Mouse (Mus musculus) urinary bladder, postnatal 10 days (tissue): ENCODE results near the gene Lmntd1.

Experiments
- DNase-seq: peaks from one replicate; pipeline ENCODE4 v3.0.0; 2022; ENCODE audit warnings: low spot score

Lmntd1 gene

DNA sequence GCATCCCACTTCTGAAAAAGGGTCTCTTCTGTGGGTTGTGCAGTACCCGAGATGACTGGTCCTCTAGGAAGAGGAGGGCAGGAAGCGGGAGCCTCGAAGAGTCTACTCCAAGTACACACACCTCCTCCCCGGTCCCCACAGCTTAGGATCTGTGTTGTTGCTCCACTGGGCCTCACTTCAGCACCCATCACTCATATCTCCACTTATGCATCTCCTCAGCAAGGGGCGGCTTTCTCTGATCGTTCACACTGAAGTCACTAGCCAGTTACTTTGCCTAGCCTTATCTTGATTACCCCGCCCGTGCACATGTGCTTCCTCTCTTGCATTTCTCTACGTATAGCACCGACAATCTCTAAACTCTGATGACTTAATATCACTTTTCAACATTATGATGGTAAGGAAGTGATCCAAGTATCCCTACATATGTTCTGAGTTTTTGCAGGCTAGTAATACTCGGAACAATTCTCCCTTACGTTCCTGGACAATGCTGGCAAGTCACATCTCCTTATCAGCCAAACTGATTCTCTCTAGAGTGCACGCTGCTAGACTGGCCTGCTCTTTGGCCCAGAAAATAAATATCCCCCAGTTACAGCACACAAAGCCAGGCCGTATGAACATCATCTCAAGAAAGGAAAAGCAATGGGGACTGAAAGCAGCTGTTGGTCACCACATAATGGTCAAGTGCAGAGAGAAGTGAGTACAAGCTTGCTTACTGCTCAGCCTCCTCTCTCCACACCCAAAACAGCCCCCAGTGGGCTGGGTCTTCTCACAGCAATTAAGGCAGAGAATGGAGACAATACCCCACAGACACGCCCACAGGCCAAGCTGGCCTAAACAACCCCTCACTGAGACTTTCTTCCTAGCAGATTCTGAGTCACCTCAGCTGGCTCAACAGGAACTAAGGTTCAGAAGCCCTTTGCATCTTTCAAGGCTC, 56.8 kb downstream of the Lmntd1 start:
- DNase-seq = no peak

- no peak for DNase-seq
Measured at GRCm38 (mm10) chr6:145553226-145553625, 60.9 kb downstream of the Lmntd1 start.

- DNase-seq = no peak
Measured at GRCm38 (mm10) chr6:145552817-145553216, 61.3 kb downstream of the Lmntd1 start.

DNA sequence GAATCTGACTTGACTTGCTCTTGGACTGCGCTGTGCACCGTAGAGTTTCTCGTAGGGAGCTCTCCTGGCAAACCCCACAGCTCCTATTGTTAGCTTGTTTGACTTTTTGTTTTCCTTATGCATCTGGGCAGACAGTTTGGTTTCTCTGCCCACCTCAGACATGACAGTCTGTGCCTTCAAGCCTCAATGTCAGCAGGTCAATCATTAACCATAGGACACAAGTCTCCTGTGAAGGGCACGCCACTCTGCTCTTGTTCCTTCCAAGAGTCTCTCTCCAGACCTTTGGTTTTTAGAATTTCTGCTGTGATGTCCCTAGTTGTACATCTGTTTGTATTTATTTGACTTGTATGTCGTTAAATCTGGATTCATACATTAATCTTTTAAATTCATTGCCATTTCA, 63.1 kb downstream of the Lmntd1 start:
- no peak for DNase-seq

- DNase-seq = no peak
Measured at GRCm38 (mm10) chr6:145545927-145546641, 68.0 kb downstream of the Lmntd1 start.

DNA sequence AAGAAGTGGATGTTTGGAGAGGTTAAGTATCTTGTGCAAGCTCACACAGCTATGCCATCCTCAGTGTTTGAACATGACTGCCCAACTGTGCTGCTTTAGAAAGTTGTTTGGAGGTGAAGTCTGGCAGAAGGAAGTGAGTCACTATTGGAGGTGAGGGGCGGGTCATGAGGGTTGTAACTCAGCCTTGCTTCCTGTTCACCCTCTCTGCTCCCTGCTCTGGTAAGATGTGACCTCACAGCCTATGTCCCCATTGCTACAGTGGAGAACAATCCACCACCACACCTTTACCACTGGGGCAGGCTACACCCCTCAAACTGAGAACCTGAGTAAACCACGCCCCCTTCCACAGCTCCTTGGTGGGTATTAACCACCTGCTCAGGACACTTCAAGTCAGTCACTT, 69.3 kb downstream of the Lmntd1 start:
- no peak for DNase-seq

- no peak for DNase-seq
Measured at GRCm38 (mm10) chr6:145544304-145544703, 69.8 kb downstream of the Lmntd1 start.

DNA sequence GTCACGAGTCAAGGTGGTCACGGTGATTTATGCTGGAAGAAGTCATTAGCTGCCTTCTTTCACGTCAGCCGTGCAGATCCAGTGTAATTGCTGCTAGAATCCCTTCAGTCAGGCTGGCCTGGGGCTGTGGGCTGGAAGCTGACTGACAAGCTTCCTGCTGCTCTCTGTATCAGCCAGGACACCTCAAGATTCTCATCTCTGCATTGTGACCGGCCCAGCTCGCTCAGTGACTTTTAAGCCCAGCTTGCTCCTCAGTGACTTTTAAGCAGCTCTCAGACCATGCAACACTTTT, 74.6 kb downstream of the Lmntd1 start:
- no peak for DNase-seq

DNA sequence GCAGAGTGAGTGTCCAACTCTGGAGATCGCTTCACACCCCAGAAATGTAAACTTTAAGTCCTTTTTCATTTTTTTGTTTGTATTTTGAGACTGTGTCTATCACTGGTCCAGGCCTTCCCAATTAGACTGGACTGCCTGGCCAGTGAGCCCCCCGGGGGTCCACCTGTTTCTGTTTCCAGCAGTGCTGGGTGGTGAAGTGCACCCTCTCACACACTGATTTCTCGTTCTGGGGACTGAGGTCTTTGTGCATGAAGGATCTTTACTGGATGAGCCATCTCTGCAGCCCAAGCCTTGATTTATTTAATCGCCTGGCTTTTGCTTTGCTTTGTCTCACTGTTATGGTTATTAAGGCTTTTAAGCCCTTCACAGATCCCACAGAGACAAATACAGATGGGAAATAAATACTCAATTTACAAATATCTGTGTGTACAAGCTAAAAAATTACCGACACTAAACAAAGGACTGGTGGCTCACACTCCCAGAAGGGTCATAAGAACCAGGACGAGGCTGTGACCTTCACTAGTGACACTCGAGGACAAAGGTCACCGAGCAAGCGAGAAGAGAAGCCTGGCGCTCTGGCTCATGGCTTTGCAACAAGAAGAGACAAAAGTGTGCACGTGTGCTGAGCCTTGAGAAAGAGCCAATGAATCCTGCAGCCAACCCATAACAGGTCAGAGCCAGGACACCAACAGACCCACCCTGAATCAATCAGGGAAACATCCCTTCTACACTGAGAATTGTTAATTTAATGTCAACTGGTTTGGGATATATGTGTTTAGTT, 75.1 kb downstream of the Lmntd1 start:
- DNase-seq = no peak

GRCm38 (mm10) chr6:145530464-145530863, 83.7 kb downstream of the Lmntd1 start:
- no peak for DNase-seq

- DNase-seq = no peak
Measured at GRCm38 (mm10) chr6:145523337-145523736, 90.8 kb downstream of the Lmntd1 start.

- DNase-seq = no peak
Measured at GRCm38 (mm10) chr6:145522617-145523016, 91.5 kb downstream of the Lmntd1 start.

DNA sequence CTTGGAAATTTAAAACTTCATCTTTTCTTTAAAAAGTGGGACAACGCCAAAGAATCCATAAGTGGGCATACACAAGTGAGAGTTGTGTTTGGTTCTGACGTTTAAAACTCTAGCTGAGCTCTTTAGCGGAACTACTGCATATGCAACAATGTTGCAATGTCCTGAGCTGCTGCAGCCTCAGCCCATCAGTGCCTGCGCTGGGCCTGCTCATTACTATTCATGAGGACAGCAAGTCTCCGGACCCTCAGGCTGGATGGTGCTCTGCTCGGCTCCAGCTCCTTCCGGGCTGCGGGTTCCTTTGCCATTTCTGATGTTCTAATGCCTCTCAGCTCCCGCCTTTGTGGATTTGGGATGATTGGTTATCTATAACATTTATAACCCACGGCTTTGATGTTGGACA, 97.1 kb downstream of the Lmntd1 start:
- DNase-seq = no peak

DNA sequence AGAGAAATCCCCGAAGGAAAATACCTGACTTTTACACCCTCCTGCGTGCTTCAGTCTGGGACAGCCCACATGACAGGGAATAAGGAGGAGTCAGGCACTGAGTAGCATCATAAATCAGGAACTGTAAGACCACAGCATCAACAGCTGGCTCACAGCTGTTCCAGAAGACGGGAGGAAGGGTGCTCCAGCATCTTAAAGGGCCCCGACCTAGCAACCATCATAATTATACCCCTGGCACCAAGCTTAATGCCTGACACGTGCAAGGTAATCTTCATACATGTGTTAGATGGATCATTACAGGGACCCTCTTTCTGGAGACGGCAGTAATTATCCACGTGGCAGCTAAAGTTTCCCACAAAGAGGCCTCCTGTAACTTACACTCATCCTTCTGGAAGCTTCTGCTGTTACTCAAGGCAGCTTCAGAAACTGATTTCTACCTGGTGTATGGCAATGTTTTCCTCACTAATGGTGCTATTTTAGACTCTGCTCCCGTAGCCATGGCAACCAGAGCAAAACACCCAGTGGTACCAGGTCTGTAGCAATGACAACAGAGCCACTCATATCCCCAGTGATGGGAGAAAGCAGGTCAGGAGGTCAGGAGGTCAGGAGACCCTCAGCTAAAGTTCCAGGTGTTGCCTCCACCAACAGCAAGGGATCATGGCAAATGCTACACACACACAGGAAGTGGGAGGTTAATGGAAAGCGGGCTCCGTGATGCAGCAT, 98.1 kb downstream of the Lmntd1 start:
- DNase-seq = no peak

DNA sequence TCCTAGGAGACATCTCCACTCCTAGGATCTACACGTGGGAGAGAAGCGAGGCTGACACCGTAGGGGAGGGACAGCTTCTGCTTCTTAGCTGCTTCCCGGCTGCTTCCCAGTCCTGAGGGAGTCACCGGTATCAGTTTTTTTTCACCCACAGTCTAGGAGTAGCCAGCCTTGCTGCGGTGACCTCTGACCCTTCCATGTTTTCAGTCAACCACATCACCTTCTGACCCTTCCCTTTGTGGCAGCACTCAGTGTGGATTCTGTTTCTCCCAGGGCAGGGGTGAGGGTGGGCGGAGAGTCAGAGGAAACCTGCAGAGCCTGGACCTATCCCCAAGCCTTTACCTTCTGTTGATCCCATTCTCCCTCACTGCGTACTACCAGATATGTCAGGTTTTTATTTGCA, 102.9 kb downstream of the Lmntd1 start:
- DNase-seq = no peak

GRCm38 (mm10) chr6:145508828-145509227, 105.3 kb downstream of the Lmntd1 start:
- no peak for DNase-seq

- DNase-seq = no peak
Measured at GRCm38 (mm10) chr6:145501751-145502150, 112.4 kb downstream of the Lmntd1 start.

GRCm38 (mm10) chr6:145499574-145500546, 114.3 kb downstream of the Lmntd1 start:
- DNase-seq = no peak

DNA sequence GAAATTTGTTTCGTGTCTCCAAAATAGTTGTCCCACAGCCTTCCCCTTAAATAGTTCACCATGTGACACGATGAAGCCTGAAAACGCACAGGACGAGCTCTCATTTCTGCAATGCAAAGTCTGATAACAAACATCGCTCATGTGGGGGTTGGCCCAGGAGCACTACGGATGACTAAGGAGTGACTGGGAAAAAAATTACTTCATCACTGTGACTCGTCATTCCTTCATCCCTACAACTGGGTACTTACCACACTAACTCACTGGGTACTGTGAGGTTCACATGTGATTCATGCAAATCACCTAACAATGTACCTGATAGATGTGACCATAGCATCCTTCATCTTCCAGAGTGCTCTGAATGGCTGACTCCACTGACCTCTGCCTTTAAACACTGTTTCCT, 118.4 kb downstream of the Lmntd1 start:
- DNase-seq = no peak

- no peak for DNase-seq
Measured at GRCm38 (mm10) chr6:145488251-145488650, 125.9 kb downstream of the Lmntd1 start.
